ENCODE assay signal across 8 mouse cellular contexts in the genomic region with DNA sequence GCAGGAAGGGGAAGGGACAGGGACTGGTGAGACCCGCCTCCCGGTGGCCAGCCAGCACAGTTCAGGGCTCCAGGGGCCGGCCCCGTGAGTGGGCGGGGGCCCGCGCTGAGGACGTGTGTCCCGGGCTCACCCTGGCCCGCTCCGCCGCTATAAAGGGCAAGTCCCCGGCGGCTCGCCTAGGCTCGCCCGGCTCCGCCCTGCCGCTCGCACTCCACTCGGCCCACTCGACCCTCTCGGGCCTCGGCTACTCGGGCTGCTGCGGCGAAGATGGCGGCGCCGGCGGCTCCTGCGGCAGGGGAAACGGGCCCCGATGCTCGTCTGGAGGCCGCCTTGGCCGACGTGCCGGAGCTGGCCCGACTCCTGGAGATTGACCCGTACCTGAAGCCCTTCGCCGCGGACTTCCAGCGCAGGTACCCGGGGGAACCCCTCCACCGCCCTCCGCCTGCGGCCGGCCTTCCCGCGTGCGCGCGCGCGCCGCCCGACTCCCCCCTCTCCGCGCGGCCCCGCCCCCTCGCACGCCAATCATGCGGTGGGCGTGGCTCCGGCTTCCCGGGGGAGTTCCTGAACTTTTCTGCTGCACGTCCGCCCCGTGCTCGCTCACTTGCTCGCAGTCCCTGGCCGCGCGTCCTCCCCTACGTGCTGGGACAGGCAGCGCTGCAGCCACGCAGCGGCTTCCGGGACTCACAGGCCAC. TPM values are rescaled to one million over a fixed set of nuclear protein-coding genes. Genes with fewer than 3 reads are reported as not detected.
DNase-seq lines count a peak whose midpoint lies in the region; ATAC-seq and TF ChIP-seq lines count a peak whose summit lies in the region.

Gbe1 (plus strand) TSS at position 64 of the 692 bp plus-strand sequence.

- H3K79me2 ChIP-seq in C2C12 (ENCODE audit: control insufficient read depth, insufficient read depth) = peaks cover 8% of the 10 kb centered on the region

- no peaks in the 10 kb centered on the region for H3K36me3 ChIP-seq in C2C12 (ENCODE audit: control insufficient read depth, insufficient read depth)
- H3K36me3 ChIP-seq in heart, embryonic 10.5 days = no peaks in the 10 kb centered on the region
- no peaks in the 10 kb centered on the region for H3K36me3 ChIP-seq in kidney, embryonic 15.5 days
- H3K36me3 ChIP-seq in limb, embryonic 15.5 days = no peaks in the 10 kb centered on the region
- H3K36me3 ChIP-seq in midbrain, postnatal 0 days (ENCODE audit: insufficient read depth, low read length) = no peaks in the 10 kb centered on the region

- H3K79me3 ChIP-seq in C2C12 (ENCODE audit: low read depth) = no peaks in the 10 kb centered on the region

- H3K4me3 ChIP-seq in C2C12 (ENCODE audit: insufficient read depth, poor library complexity, severe bottlenecking) = peak within 1 kb of the TSS; percentile 52
- peak within 1 kb of the TSS; percentile 73 for H3K4me3 ChIP-seq in heart, embryonic 10.5 days
- H3K4me3 ChIP-seq in kidney, embryonic 15.5 days (replicated peaks) = peak within 1 kb of the TSS; percentile 75
- peak within 1 kb of the TSS; percentile 65 for H3K4me3 ChIP-seq in limb, embryonic 15.5 days
- H3K4me3 ChIP-seq in midbrain, postnatal 0 days (ENCODE audit: low read depth, low read length) = peak within 1 kb of the TSS; percentile 76

- TF ChIP-seq CTCF in C2C12 (IDR thresholded peaks at IDR 0.05; ENCODE audit: control insufficient read depth, insufficient read depth, insufficient read length) = no peak
- no peak for TF ChIP-seq CTCF in brain, embryonic 14.5 days (IDR thresholded peaks at IDR 0.05; ENCODE audit: borderline replicate concordance, extremely low read depth, insufficient read depth, insufficient read length)
- peak; percentile 39 for TF ChIP-seq CTCF in midbrain, postnatal 0 days (IDR thresholded peaks at IDR 0.05)

- ATAC-seq in erythroblast, adult 5-6 weeks (replicated peaks; ENCODE audit: low FRiP score, poor library complexity, severe bottlenecking) = peak; percentile 84
- peak; percentile 98 for ATAC-seq in kidney, embryonic 15.5 days (replicated peaks; ENCODE audit: low FRiP score)
- ATAC-seq in limb, embryonic 15.5 days (ENCODE audit: insufficient number of reproducible peaks, low FRiP score, low TSS enrichment, low read depth) = peak; percentile 96
- peak; percentile 97 for ATAC-seq in midbrain, postnatal 0 days (ENCODE audit: low FRiP score)

- under 1% methylated on average over 80 of the region's 82 CpGs for WGBS in heart, embryonic 10.5 days
- under 1% methylated on average over 81 of the region's 82 CpGs for WGBS in kidney, embryonic 15.5 days
- WGBS in limb, embryonic 15.5 days = under 1% methylated on average over 76 of the region's 82 CpGs
- under 1% methylated on average over 74 of the region's 82 CpGs for WGBS in midbrain, postnatal 0 days

- H3K27ac ChIP-seq in heart, embryonic 10.5 days = peak within 1 kb of the TSS; percentile 98
- peak within 1 kb of the TSS; percentile 97 for H3K27ac ChIP-seq in kidney, embryonic 15.5 days
- H3K27ac ChIP-seq in limb, embryonic 15.5 days = peak within 1 kb of the TSS; percentile 96
- H3K27ac ChIP-seq in midbrain, postnatal 0 days (ENCODE audit: low read depth, low read length) = peak within 1 kb of the TSS; percentile 82

- H3K9me3 ChIP-seq in heart, embryonic 10.5 days = no peaks in the 10 kb centered on the region
- no peaks in the 10 kb centered on the region for H3K9me3 ChIP-seq in kidney, embryonic 15.5 days (replicated peaks)
- no peaks in the 10 kb centered on the region for H3K9me3 ChIP-seq in limb, embryonic 15.5 days
- no peaks in the 10 kb centered on the region for H3K9me3 ChIP-seq in midbrain, postnatal 0 days (ENCODE audit: low read length)

- H3K27me3 ChIP-seq in C2C12 (ENCODE audit: control insufficient read depth, insufficient read depth, insufficient read length) = no peaks in the 10 kb centered on the region
- no peaks in the 10 kb centered on the region for H3K27me3 ChIP-seq in heart, embryonic 10.5 days (ENCODE audit: insufficient read depth, poor library complexity, severe bottlenecking)
- H3K27me3 ChIP-seq in kidney, embryonic 15.5 days = no peaks in the 10 kb centered on the region
- no peaks in the 10 kb centered on the region for H3K27me3 ChIP-seq in limb, embryonic 15.5 days
- no peaks in the 10 kb centered on the region for H3K27me3 ChIP-seq in midbrain, postnatal 0 days (ENCODE audit: insufficient read depth, low read length)

- DNase-seq in brain, embryonic 14.5 days (ENCODE audit: low read depth) = peak; percentile 95
- peak; percentile 97 for DNase-seq in heart, embryonic 10.5 days (ENCODE audit: low spot score)
- DNase-seq in midbrain, postnatal 0 days (ENCODE audit: low spot score) = peak; percentile 87
- peak; percentile 80 to 88 for DNase-seq in spleen, postnatal 10 days (ENCODE audit: low spot score in 2 of 2)

- peak within 1 kb of the TSS; percentile 56 for H3K4me2 ChIP-seq in kidney, embryonic 15.5 days
- H3K4me2 ChIP-seq in limb, embryonic 15.5 days = peak within 1 kb of the TSS; percentile 48
- H3K4me2 ChIP-seq in midbrain, postnatal 0 days (ENCODE audit: low read depth, low read length, poor library complexity, severe bottlenecking) = peak within 1 kb of the TSS; percentile 65

- peak within 1 kb of the TSS; percentile 71 for H3K9ac ChIP-seq in kidney, embryonic 15.5 days
- H3K9ac ChIP-seq in limb, embryonic 15.5 days = peak within 1 kb of the TSS; percentile 73
- peak within 1 kb of the TSS; percentile 85 for H3K9ac ChIP-seq in midbrain, postnatal 0 days (replicated peaks; ENCODE audit: low read length, poor library complexity, severe bottlenecking)

- H3ac ChIP-seq in C2C12 (ENCODE audit: control insufficient read depth, insufficient read length, low read depth) = peak within 1 kb of the TSS; percentile 96

- no peaks in the 10 kb centered on the region for H3K4me1 ChIP-seq in heart, embryonic 10.5 days
- H3K4me1 ChIP-seq in kidney, embryonic 15.5 days = peaks cover 5% of the 10 kb centered on the region; the same call in 1 of the 2 replicates
- peaks cover 4% of the 10 kb centered on the region; the same call in 1 of the 2 replicates for H3K4me1 ChIP-seq in limb, embryonic 15.5 days
- no peaks in the 10 kb centered on the region for H3K4me1 ChIP-seq in midbrain, postnatal 0 days (ENCODE audit: insufficient read depth, low read length)

- TF ChIP-seq POLR2A in brain, embryonic 14.5 days (IDR thresholded peaks at IDR 0.05; ENCODE audit: borderline replicate concordance, extremely low read depth, insufficient read depth, insufficient read length, poor library complexity, severe bottlenecking) = peak; percentile 96

TF ChIP-seq in C2C12, 6 proteins besides CTCF, POLR2A, EP300 and RAD21:
- TF ChIP-seq MAX (IDR thresholded peaks at IDR 0.05) = peak; percentile 14
- no peak for TF ChIP-seq FOSL1 (IDR thresholded peaks at IDR 0.05; ENCODE audit: insufficient read depth, low read length, poor library complexity, severe bottlenecking)

RNA-seq across cellular contexts. Expression of gene Gbe1, which starts in this region (rescaled TPM):
- polyA plus RNA-seq in C2C12 (2012; fragmentation: generic; extraction: Trizol) = 5.5 TPM
- polyA plus RNA-seq in brain, embryonic 14.5 days (2012; rRNA removed) = 7.3 and 8.9 TPM in 2 replicates
- 13.4 and 23.6 TPM in 2 replicates for total RNA-seq in erythroblast, adult 5-6 weeks (2015; ENCODE audit: low replicate concordance)
- 17.9 and 23.4 TPM in 2 replicates for total RNA-seq in erythroblast, adult 5-6 weeks (2017; ENCODE audit: low replicate concordance)
- 24.3 and 44.1 TPM in 2 replicates for polyA plus RNA-seq in heart, embryonic 10.5 days (2016; fragmentation: Nextera tagmentation; extraction: Ambion mirVana)
- polyA plus RNA-seq in kidney, embryonic 15.5 days (2015; fragmentation: Nextera tagmentation; extraction: Ambion mirVana) = 27.1 and 29.8 TPM in 2 replicates
- 15.9 and 17.1 TPM in 2 replicates for polyA plus RNA-seq in limb, embryonic 15.5 days (2015; fragmentation: Nextera tagmentation; extraction: Ambion mirVana)
- 16.9 and 23.4 TPM in 2 replicates for total RNA-seq in midbrain, postnatal 0 days (2014; rRNA removed)
- polyA plus RNA-seq in midbrain, postnatal 0 days (2015; fragmentation: Nextera tagmentation; extraction: Ambion mirVana) = 21.4 and 21.7 TPM in 2 replicates

Comparison
In these comparisons a context has a peak if more than half of its experiments do, and no peak if none do; other contexts are left out.
1. Peak in every context shown above with its lines: DNase-seq, ATAC-seq, H3K4me3 ChIP-seq and H3K27ac ChIP-seq.